Mouse (Mus musculus) NIH3T3 (cell line): ENCODE data around the gene Gm11985.

Experiments
- DNase-seq: peaks from one replicate; pipeline ENCODE4 v3.0.0-alpha.2; 2012; ENCODE audit warnings: low read depth

Gm11985 gene

GRCm38 (mm10) chr11:7200393-7200783 is 12.0 kb upstream of the Gm11985 start:
- no peak for DNase-seq

- peak; percentile 85 for DNase-seq
These were observed 11.5 kb upstream of the Gm11985 start for GRCm38 (mm10) chr11:7199736-7200392.

GRCm38 (mm10) chr11:7198481-7199256 is 10.3 kb upstream of the Gm11985 start:
- DNase-seq: no peak

- no peak for DNase-seq
These were observed 9.6 kb upstream of the Gm11985 start for GRCm38 (mm10) chr11:7198006-7198405.

DNA sequence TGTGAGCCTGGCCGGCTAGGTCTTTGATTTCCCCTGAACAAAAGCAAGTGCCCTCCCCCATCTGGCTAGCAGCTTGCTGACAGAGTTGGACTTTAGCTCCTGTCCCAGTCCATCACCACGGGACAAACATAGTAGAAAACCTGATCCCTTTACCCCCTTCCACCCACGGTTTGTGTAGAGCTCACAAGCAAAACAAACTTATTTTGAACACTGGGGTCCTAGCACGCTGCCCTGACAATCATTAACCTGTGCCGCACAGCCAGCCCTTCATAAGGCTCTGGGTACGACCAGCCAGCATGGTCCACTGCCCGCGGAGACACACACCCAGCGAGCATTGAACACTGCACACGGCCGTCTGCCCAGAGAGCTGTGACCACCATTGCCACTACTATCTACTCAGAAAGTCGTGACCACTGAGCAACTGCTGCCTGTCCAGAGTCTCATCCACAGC is 9.1 kb upstream of the Gm11985 start, which contains the start of gene Igfbp1:
Gene Igfbp1 (plus strand): TSS at position 292 of the 451 bp plus-strand sequence.
- no peak for DNase-seq

DNA sequence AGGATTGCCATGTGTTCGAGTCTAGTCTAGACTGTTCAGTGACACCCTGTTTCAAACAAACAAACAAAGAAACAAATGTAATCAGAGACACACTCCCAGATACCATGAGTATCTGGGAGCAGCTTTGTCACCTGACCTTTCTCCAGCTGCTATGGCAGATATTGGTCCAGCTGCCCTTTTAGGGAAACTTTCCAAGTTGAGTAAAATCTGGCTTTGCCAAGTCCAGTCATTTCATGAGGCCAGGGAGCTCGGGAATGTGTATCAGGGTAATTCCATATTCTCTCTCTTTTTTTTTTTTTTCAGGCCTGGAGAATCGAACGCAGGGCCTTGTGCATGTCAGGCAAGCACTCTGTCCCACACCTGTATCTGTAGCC is 6.9 kb upstream of the Gm11985 start:
- no peak for DNase-seq

- DNase-seq: no peak
These were observed 6.3 kb upstream of the Gm11985 start for GRCm38 (mm10) chr11:7194432-7195311.

- DNase-seq: no peak
These were observed 4.8 kb upstream of the Gm11985 start for GRCm38 (mm10) chr11:7193134-7193533.

DNA sequence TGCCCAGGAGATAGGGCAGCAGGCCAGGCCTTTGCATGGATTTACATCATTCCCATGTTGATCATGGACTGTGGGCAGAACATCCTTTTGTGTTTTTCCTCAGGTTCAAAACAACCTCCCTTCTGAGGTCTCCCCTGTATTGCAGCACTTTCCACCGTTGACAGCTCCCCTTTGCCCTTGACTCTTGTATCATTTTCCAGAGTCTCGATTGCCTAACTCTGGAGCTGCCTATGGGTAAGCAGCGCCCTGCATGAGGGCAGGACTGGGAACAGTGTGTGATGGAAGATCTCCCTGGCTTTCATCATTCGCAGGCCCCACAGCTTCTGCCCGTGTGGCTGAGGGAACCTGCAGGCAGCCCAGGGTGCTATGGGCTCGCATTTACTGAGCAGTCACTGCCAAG is 4.3 kb upstream of the Gm11985 start:
- no peak for DNase-seq

DNA sequence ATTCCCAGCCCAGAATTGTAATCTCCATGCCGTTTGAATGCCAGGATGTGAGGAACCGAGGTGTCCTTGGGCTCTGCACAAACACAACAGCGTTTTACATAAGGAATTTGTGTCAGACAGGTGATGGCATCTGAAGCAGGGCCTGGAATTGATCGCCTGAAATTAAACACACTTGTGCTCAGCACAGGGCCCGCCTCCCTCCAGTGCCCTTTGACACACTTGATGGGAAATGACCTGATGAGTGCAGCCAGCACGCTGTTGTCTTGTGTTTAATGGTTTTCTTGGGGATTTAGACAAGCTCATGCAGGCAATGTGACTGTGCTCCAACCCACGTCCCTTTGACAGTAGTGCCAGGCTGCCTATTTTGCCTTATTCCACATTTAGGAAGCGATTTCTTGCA is 897 bp downstream of the Gm11985 start:
- no peak for DNase-seq

GRCm38 (mm10) chr11:7184420-7184819 is 3.9 kb downstream of the Gm11985 start:
- DNase-seq: no peak

DNA sequence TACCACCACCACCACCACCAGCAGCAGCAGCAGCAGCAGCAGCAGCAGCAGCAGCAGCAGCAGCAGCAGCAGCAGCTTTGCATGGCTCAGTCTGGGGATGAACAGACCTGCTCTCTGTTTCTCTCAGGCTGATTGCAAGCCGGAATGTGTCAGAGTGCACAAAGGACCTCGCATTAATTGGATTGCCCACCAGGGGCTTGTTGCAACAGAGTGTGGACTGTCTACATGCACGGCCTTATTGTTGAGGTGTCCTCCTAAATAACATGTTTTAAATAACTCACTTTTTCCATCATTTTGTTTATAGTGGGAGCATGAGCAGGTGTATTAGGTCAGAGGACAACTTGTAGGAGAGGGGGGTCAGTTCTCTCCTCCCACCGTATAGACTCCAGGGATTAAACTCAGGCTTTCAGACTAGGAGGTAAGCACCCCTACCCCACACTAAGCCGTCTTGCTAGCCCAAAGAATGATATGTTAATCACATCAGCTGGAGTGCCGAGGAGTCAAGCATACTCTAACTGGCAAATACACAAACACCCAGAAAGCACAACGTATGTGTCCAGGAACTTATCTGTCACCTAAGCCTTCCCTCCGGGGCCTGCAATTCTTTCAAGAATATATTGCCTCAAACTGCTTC is 5.8 kb downstream of the Gm11985 start:
- no peak for DNase-seq

DNA sequence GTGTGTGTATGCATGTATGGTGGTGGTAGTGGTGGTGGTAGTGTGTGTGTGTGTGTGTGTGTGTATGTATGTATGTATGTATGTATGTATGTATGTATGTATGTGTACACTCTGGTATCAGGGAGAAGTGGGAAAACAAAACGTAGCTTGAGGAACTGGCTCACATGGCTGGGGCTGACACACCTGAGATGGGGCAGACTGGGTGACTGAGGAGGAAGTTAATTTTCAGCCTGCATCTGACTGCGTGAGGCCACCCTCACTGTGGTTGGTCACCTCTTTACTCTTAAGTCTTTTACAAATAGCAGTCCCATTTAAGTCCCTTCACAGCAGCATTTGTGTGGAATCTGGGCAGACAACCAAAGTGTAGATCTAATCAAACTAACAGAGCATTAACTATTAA is 9.1 kb downstream of the Gm11985 start:
- DNase-seq: no peak

DNA sequence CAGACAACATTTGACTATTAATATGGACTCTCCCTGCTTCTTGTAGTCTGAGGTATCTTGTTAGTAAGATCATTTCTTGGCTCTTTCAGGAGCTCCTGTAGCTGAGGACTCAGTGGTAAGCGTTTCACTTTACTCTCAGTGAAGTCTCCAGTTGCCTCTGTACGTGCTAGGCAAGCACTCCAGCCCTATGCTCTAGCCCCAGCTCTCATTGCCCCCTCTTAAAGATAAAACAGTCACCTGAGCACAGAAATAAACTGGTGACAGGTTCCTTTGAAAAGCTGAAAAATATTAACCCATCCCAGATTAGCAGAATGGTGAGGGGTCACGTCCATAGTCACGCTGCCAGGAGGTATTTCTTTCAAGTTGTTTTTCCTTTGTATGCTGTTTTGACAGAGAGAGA is 9.6 kb downstream of the Gm11985 start:
- no peak for DNase-seq

DNA sequence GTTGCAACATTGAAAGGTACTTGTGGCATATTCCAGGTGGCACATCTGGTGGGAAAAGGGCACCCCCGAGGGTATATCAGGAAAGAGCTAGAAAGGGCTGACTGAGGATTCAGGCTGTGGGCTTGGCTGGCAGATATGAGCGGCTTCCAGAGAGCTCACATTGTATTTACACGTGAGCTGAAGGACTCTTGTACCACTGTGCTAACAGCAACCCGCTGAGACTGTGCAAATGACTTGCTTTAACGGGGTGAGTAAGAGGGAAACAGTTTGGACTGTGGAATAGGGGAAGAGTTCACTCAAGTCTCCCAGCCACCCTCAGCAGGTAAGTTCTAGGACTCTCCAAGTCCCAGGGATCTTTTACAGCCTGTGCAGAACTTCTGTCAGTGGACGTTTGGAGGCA is 14.7 kb downstream of the Gm11985 start:
- DNase-seq: no peak

GRCm38 (mm10) chr11:7169645-7170044 is 18.7 kb downstream of the Gm11985 start:
- no peak for DNase-seq

- no peak for DNase-seq
These were observed 24.0 kb downstream of the Gm11985 start for GRCm38 (mm10) chr11:7164416-7164815.

DNA sequence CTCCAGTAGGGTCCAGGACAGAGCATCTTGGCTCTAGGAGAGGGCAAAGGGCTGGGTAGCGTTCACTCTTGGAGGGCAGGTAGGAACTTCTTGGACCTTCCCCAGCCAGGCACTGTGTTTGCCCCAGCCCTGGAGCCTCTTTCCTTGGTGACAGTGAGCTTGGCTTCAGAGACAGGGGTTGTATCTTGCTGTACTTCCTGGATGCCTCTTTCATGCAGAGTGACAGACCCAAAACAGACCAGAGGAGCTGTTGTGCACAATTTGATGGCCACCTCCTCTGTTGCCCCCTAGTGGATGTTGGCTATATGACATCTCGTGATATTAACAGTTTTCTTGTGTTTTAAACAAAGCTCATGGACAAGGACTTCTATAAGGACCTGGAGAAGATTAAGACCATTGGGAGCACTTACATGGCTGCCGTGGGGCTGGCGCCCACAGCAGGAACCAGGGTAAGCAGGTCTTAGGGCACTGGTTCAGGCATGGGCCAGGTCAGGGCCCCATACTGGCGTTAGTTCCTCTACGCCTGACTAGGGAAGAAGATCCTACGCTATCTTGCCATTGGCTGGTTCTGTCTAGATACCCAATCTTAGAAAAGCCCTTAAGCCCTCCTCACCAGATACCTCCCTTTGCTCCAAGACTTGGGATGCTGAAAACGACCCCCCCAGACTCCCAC is 26.7 kb downstream of the Gm11985 start:
- DNase-seq: peak; percentile 77

GRCm38 (mm10) chr11:7160637-7161101 is 27.7 kb downstream of the Gm11985 start:
- DNase-seq: no peak

- DNase-seq: no peak
These were observed 28.2 kb downstream of the Gm11985 start for GRCm38 (mm10) chr11:7160146-7160545.

GRCm38 (mm10) chr11:7158196-7158595 is 30.2 kb downstream of the Gm11985 start:
- DNase-seq: no peak
